Mouse (Mus musculus): ENCODE results near the gene Mrps16.

The Mrps16 gene

GRCm38 (mm10) chr14:20347991-20348541 is 45.4 kb downstream of the Mrps16 start, which contains the start of the genes Ecd and Fam149b:
Gene Ecd (minus strand): TSS chr14:20348121.
Gene Fam149b (plus strand): TSS chr14:20348162.
- DNase-seq: peak; percentile 82 to 84

- no peak for DNase-seq
Observed at GRCm38 (mm10) chr14:20347441-20347990, 45.9 kb downstream of the Mrps16 start.

- no peak for DNase-seq
Observed at GRCm38 (mm10) chr14:20345885-20346284, 47.5 kb downstream of the Mrps16 start.

- no peak for DNase-seq
Observed at GRCm38 (mm10) chr14:20340866-20341265, 52.6 kb downstream of the Mrps16 start.

- DNase-seq: no peak
Observed at GRCm38 (mm10) chr14:20340149-20340548, 53.3 kb downstream of the Mrps16 start.

GRCm38 (mm10) chr14:20339415-20339814 is 54.0 kb downstream of the Mrps16 start:
- DNase-seq: no peak

Data from thymus, adult 18-20 months (tissue).